Mouse (Mus musculus) granulocyte monocyte progenitor cell, adult 5-6 weeks (primary cell): ENCODE data around the gene Dusp22. TPM values are rescaled to one million over a fixed set of nuclear protein-coding genes. Genes with fewer than 3 reads are reported as not detected.
A peak's percentile ranks its signal among the peaks of the same experiment; 100 is the strongest.

ENCODE experiments used
- ATAC-seq: replicated peaks from 2 replicates; pipeline ENCODE4 v1.8.0; 2016; ENCODE audit warnings: mild to moderate bottlenecking, moderate TSS enrichment, inconsistent platforms; ENCODE audit not compliant: poor library complexity, severe bottlenecking
- total RNA-seq, 2 experiments: library from RNA; stranded (forward) in 1 of 2; stranded (reverse) in 1 of 2; fragments of 200-712, 200-1000 nt in 1 of 2; fragments of >200 nt in 1 of 2; fragmentation: Nextera tagmentation in 1 of 2; gene quantifications; 2 replicates each; pipeline ENCODE4 v1.2.3; 2014 to 2017

The Dusp22 gene
- total RNA-seq, 2 experiments from 2014 or later: 1.6 to 3.7 TPM

DNA sequence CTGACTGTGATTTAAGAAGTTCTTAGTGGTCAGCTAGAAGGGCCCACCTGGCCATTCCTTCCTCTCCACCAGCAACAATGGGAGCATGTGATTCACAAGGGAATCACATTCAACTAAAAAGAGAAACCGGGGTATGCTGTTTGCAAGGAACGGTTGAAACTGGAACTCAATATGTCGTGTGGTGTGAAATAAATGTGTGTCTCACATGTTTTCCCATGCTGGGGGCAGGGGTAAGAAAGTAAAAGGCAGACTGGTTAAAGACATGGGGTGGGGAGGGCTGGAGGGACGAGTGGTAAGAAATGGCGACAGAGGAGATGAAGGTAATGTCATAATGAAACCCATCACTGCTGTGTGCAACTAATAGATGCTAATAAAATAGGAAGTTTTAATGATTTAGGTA lies 87.3 kb downstream of the Dusp22 start:
- no peak for ATAC-seq

DNA sequence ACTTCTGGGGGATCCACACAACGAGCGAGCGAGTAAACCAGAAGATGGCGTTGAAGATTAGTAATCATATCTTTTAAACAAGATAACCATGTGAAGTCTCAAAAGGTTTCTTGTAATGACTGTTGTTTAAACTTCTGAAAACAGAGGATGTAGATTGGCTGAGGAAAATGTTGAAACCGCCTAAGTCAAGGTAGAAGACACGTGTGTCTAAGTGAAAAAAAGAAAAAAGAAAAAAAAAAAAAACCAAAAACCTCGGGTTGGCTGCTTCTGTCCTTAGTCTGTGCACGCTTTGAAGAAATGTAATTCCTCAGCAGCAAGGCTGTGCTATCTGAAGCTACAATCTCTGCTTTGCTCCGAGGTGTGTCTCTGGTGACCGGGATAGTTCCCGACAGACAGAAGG lies 87.7 kb downstream of the Dusp22 start:
- no peak for ATAC-seq

DNA sequence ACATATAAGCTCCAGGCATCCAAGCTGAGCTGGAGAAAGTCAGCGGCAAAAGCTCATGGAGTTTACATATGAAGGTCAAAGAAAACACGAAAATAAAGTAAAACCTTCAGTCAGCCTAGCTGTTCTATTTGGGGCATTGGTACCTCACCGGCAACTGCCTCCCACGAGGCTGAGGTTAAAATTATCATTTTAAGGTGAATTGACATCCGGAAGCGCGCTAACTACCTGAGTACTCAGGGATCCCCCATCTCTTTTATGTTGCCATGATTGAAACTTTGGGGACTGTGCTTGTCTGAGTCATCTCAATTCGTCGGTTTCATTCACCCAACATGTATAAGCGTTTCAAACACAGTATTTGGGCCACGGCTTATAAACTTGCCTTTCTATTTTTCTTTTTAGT lies 88.5 kb downstream of the Dusp22 start:
- no peak for ATAC-seq

DNA sequence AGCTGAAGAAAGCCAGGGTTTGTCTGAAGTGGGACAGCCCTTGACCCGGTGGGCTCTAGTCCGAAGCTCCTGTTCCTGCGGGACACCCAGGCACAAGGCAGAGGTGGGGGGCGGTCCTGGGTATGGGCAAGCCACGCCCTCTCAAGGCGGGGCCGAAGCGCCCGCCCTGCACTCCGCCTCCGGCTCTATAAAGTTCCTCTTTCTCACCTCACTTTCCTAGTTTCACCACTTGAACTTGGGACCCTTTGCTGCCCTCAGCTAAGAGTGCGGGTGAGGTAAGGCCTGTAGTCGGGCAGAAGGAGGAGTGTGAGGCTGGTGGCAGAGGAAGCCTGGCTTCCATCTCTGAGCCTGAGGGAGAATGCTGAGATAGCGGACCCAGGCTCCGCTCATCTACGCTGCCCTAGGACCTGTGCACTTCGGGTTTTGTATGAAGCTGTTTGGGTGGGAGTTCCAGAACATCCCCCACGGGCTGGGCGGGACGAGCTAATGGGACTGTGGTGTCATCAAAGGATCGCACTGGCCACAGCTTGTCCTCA lies 89.3 kb downstream of the Dusp22 start, which contains the start of gene Irf4:
TSS of gene Irf4 (plus strand) at position 206 of the 536 bp plus-strand sequence.
- ATAC-seq: peak; percentile 97

DNA sequence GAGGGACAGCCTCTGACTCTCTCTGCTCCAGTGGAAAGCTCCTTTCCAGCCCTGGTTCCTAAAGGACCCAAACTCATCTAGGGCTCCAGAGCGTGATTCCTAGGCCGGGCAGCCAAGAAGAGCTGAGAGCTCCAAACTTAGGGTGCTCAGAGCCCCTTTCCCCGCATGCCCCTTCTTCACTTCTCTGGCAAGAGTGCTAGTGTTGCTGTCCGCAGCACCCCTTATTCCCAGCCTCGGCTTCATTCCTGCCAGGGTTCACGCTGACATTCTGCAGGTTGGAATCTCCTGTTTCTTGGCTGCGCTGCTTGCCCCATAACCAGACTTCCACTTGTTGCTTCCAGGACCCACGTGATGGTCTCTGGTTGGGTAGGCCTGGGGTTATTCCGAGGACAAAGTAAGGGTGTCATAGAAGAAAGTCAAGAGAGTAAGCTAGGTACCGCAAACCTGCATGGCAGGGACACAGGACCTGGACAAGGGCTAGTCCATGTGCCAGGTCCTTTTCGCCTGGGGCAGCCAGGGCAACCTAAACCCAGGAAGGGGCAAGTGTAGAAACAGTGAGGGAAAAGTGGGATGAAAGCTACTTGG lies 89.8 kb downstream of the Dusp22 start:
- ATAC-seq: no peak

DNA sequence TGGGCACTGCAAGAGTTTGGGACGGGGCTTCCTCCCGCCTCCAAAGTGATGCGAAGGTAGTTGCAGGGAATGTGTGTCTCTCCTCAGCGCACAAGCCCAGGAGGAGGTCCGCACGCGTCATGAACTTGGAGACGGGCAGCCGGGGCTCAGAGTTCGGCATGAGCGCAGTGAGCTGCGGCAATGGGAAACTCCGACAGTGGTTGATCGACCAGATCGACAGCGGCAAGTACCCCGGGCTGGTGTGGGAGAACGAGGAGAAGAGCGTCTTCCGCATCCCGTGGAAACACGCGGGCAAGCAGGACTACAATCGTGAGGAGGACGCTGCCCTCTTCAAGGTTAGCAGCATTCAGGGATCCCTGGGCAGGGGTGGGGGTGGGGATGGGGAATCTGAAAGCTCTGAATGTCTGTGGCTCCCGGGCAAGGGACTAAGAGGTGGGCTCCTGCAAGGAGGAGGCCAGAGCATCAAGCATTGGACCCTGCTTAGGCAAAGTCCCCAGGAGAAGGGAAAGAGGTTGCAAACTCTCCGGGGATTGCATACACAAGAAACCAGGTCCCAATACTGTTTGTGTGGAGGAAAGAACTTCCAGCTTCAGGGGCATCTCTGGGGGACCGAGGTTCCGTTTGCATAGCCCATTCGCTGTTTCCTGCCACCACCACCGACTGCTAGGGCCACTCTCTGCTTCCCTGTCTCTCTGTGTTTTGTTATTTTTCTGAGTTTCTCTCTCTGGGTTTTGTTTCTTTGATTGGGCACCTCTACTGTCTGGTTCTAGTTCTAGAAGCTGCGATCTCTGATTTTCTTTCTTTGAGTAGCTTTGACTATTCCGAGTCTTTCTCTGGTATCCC lies 90.9 kb downstream of the Dusp22 start:
- peak; percentile 20 for ATAC-seq

DNA sequence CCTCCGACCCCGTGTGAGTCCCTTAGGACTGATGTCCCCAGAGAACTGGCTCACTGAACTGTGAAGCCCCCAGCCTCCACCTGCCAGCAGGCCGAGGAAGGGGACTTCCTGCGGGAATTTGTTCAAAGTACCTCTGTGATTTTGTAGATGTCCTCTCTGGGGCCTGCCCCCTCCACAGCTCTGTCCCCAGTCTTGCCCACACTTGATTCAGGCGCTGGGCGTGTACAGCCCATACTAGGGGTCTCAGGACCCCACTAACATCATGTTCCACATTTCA lies 91.4 kb downstream of the Dusp22 start:
- no peak for ATAC-seq

DNA sequence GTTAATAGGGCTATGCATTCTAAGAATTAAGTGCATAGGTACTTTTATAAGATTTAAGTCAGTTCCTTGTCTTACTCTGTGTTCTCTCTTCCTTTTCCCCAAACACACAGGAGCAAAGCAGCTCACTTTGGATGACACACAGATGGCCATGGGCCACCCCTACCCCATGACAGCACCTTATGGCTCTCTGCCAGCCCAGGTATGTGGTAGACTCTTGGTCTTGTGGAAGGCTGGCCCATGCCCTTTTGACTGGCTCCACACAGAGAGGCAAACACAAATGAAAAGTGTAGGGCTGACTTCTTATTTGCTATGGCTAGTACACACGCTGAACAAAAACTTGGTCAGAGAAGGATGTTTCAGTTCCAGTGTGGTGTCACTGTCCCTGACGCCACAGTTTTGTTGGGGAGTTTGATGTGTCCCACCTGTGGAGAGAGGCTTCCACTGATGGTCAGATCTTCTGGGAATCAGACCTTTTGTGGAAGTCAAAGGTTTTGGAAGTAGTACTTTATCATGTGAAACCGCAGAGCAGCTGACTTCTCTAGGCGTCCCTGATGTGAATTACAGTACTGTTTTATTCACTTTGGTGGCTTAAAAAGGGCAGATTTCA lies 92.9 kb downstream of the Dusp22 start:
- ATAC-seq: no peak

DNA sequence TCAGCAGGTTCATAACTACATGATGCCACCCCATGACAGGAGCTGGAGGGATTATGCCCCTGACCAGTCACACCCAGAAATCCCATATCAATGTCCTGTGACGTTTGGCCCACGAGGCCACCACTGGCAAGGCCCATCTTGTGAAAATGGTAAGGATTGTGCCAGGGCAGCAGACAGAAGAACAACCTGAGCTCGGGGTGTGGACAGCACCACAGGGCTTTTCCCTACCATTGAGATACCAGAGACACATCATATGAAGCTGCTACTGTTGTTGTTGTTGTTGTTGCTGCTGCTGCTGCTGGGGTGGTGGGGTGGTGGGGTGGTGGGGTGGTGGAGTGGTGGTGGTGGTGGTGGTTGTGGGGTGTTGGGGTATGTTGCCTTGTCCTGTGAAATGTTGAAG lies 93.6 kb downstream of the Dusp22 start:
- ATAC-seq: no peak

DNA sequence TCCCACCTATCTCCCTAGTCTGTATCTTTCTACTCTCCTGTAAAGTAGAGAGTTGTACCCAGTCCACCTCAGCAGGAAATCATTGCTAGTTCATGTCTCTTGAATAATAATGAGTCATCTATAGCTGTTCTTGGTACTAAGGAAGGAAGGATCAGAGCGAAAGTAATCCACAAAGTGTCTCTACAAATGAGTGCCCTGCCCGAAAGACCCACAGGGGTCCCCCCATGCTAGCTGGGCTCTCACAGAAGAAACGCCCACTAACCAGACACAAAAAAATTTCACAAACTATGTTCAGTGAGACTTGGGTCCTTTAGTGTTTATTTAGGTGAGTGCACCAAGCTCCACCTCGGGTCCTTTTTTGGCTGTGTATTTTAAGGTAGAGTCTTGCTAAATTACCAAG lies 94.3 kb downstream of the Dusp22 start:
- no peak for ATAC-seq

DNA sequence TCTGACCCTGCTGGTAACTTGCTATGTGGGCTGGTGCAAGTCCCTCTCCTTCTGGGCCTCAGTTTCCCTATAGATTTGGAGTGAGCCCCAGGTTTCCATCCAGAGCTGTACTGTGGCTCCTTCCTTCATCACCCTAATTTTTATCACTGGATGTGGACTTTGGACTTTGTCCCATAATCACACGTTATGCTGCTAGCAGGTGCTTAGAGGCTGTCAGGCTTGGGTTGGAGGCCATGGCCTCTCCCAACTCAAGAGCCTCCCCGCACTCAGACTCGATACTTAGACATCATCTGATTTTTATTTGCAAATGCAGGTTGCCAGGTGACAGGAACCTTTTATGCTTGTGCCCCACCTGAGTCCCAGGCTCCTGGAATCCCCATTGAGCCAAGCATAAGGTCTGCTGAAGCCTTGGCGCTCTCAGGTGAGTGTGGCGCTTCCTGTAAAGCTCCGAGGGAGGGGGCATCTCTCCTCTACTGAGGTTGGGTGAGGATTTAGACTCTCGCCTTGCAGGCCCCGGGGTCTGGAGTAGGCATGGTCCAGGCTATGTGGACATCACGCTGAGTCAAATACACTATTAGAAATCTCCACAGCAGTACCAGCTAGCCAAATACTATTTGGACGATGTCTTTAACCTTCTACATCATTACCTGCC lies 95.2 kb downstream of the Dusp22 start:
- no peak for ATAC-seq

DNA sequence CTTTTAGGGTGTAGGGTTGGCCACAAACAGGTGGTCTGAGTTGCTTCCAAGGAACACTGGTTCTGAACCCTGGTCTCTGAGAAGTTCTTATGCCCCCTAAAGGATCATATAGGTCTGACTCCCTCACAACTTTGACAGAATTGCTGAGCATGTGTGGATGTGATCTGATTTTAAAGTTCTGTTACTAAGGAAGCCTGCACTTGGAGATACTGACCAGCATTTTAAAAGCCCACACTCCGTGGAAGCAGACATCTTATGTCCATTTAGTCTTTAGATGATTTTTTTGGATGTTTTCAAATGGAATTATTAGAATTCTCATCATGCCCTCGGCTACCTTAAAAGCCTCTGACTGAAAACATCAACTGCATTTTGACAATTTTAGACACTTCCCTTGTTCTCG lies 95.8 kb downstream of the Dusp22 start:
- ATAC-seq: no peak

DNA sequence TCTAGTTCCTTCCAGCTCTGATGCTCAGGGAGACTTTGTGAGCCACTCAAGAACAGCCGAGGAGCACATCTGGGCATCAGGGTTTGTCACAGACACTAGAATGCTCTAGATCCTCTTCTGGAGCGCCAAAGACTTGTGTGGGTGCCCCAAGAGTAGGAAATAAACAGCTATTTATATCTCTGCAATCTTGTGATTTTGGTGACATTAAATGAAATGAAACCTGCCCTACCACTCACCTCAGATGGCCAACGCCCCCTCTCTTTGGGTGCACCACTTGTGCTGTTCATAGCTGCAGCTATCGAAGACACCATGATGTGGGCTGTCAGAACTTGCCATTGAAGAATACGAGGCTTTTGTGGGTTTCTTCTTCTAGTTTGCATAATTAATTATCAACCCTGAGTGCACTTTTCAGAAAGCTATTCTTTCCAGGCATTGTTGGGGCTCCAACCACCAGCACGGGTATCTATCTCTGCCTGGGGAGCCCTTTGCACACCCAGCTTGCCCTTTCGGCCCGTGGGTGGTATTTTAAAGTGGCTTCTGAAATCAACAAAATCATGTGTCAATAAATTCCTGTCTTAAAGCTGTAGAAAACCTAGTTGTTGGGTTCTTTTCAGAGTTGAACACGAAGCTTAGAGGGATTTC lies 96.3 kb downstream of the Dusp22 start:
- ATAC-seq: no peak

DNA sequence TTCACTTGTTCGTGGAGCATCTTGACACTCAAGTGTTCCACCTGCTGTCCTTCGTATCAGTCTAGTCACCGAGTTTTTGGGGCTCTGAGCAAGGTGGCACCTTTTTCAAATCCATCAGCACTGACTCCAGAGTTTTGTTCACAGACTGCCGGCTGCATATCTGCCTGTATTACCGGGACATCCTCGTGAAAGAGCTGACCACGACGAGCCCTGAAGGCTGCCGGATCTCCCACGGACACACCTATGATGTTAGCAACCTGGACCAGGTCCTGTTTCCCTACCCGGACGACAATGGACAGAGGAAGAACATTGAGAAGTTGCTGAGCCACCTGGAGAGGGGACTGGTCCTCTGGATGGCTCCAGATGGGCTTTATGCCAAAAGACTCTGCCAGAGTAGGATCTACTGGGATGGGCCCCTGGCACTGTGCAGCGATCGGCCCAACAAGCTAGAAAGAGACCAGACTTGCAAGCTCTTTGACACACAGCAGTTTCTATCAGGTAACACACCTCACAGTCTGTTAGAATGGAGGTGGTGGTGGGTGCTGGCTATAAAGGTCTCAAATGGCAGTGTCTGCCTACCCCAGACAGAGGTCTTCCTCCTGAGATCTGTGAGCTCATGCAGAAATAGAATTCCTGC lies 97.6 kb downstream of the Dusp22 start:
- no peak for ATAC-seq

DNA sequence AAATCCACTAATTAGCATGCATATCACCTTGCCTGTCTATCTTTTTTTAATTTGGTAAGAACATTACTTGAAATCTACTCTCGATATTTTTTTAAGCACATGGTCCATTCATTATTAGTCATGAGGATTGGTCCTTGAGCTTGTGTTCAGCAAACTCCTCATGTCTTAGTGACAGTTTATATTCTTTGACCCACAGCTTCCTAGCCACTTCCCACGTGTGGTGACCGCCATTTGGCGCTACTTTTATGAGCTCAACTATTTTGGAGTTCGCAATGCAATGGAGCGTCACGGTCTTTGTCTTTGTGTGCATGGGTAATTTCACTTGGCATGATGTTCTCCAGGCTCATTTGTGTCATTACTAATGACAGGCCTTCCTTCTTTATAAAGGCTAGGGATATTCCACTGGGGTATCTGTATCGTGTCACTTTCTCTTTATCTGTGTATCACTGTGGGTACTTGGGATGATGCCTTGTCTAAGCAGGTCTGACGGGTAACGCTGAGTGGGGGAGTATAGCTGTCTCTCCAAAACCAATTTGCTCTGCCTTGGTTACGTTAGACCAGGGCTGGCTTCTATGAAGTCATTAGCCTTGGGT lies 99.1 kb downstream of the Dusp22 start:
- ATAC-seq: no peak

DNA sequence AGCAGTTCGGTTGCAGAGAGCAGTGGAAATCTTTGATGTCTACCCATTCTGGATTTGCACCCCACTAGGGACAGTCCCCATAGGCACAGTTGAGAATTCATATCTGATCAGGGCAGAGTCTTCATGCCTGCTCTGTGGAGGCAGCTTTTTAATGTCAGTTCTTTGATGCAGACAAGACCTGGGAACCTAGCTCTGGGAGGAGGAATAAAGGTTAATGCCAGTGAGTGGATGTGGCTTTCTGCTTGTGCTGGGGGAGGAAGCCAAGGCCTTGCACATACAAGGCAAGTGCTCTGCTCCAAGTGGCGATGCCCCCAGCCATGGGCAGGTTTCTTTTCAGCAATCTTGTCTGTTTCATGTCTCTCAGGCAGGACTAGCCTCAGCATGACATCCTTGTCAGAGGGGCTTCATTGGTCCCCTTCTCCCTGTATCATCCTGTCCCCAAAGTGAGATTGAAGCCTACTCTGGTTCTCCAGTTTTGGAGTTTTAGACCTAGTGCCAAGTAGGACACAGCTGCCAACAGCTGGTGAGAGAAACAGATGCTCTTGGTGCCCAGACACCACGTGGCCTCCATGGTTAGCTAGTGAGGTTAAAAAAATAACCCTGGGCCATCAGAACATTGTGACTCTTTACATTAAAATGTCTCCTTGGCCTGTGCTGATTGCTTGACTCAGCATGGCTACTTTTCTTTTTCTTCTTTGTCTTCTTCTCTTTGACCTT lies 100.7 kb downstream of the Dusp22 start:
- no peak for ATAC-seq
